Mouse (Mus musculus) forelimb bud, embryonic 11.5 days (tissue): ENCODE data around the gene Abca4.

Source experiments
- DNase-seq: peaks from one replicate; pipeline ENCODE4 v3.0.0-alpha.2; 2012; ENCODE audit warnings: low read depth, low spot score

Gene Abca4

GRCm38 (mm10) chr3:122043799-122044547 lies at the start of gene Abca4:
Gene Abca4 (plus strand): TSS chr3:122044443.
- no peak for DNase-seq

- no peak for DNase-seq
These were observed 49.1 kb upstream of the Abca4 start for GRCm38 (mm10) chr3:121995125-121995524.

- peak; percentile 45 for DNase-seq
These were observed 44.3 kb upstream of the Abca4 start for GRCm38 (mm10) chr3:121999934-122000333.

- DNase-seq = peak; percentile 7
These were observed 42.7 kb upstream of the Abca4 start for GRCm38 (mm10) chr3:122001568-122001967.

- no peak for DNase-seq
These were observed 34.4 kb upstream of the Abca4 start for GRCm38 (mm10) chr3:122009818-122010217.

GRCm38 (mm10) chr3:122010292-122010691 lies 34.0 kb upstream of the Abca4 start:
- no peak for DNase-seq

GRCm38 (mm10) chr3:122012464-122012863 lies 31.8 kb upstream of the Abca4 start:
- DNase-seq = no peak

GRCm38 (mm10) chr3:122018421-122018820 lies 25.8 kb upstream of the Abca4 start:
- no peak for DNase-seq

GRCm38 (mm10) chr3:122019159-122019558 lies 25.1 kb upstream of the Abca4 start:
- DNase-seq = no peak

GRCm38 (mm10) chr3:122021029-122021652 lies 23.1 kb upstream of the Abca4 start:
- DNase-seq = no peak

GRCm38 (mm10) chr3:122022355-122022754 lies 21.9 kb upstream of the Abca4 start:
- DNase-seq = no peak

GRCm38 (mm10) chr3:122026676-122027075 lies 17.6 kb upstream of the Abca4 start:
- no peak for DNase-seq

- DNase-seq = no peak
These were observed 16.5 kb upstream of the Abca4 start for GRCm38 (mm10) chr3:122027776-122028175.

GRCm38 (mm10) chr3:122033248-122033837 lies 10.9 kb upstream of the Abca4 start:
- DNase-seq = no peak

GRCm38 (mm10) chr3:122034240-122034639 lies 10.0 kb upstream of the Abca4 start:
- no peak for DNase-seq

- no peak for DNase-seq
These were observed 9.2 kb upstream of the Abca4 start for GRCm38 (mm10) chr3:122035092-122035491.

GRCm38 (mm10) chr3:122040522-122040921 lies 3.7 kb upstream of the Abca4 start:
- DNase-seq = no peak

GRCm38 (mm10) chr3:122043102-122043501 lies 1.1 kb upstream of the Abca4 start:
- DNase-seq = no peak

GRCm38 (mm10) chr3:122046187-122046620 lies 2.0 kb downstream of the Abca4 start:
- no peak for DNase-seq

- peak; percentile 68 for DNase-seq
These were observed 3.2 kb downstream of the Abca4 start for GRCm38 (mm10) chr3:122047402-122047801.

GRCm38 (mm10) chr3:122047921-122048861 lies 3.9 kb downstream of the Abca4 start:
- peak; percentile 80 for DNase-seq

GRCm38 (mm10) chr3:122049158-122049557 lies 4.9 kb downstream of the Abca4 start:
- no peak for DNase-seq
